Mouse (Mus musculus) spleen, adult 2 months (tissue): Measurements from ENCODE around the gene Thsd4.

ENCODE experiments used
- CTCF ChIP-seq: fragments of 200-500 bp; IDR thresholded peaks from 2 replicates; pipeline ENCODE4 v1.5.1; 2011; ENCODE audit warnings: mild to moderate bottlenecking, inconsistent platforms; ENCODE audit not compliant: insufficient read depth, insufficient read length, insufficient replicate concordance; ENCODE audit errors: extremely low read depth
- POLR2A ChIP-seq: fragments of 200-500 bp; IDR thresholded peaks from 2 replicates; pipeline ENCODE4 v1.6.1; 2011; ENCODE audit warnings: low read depth, low read length, inconsistent platforms

DNA sequence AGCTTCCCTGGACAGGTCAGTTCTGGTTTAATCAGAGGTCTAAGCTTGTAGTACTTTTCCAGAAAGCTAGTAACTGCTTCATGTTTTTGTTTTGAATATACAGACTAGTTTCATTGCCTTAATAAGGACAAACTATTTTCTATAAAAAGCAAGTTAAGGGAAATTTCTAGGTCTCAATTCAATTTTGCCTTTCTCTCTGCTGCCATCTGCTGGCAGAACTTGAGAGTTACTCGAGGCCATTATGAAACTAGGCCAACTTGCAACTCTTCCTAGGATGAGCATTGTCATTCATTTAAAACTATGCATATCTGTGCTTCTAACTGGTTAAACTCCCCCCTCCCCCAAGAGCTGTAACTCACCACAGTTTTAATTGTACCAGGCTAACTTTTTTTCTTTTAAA, 532.0 kb downstream of the Thsd4 start:
- no peak for TF ChIP-seq POLR2A
- TF ChIP-seq CTCF = peak; percentile 32; the same call in 1 of the 2 replicates
